Mouse (Mus musculus) liver, embryonic 14.5 days (tissue): Measurements from ENCODE around the gene Map2k5.

ENCODE experiments used
- CTCF ChIP-seq: IDR thresholded peaks from 2 replicates; pipeline ENCODE4 v1.5.1; 2016; ENCODE audit warnings: antibody characterized with exemption, low read depth, control low read depth
- EP300 ChIP-seq: IDR thresholded peaks from 2 replicates; pipeline ENCODE4 v1.6.1; 2016; ENCODE audit warnings: antibody characterized with exemption, low read depth

DNA sequence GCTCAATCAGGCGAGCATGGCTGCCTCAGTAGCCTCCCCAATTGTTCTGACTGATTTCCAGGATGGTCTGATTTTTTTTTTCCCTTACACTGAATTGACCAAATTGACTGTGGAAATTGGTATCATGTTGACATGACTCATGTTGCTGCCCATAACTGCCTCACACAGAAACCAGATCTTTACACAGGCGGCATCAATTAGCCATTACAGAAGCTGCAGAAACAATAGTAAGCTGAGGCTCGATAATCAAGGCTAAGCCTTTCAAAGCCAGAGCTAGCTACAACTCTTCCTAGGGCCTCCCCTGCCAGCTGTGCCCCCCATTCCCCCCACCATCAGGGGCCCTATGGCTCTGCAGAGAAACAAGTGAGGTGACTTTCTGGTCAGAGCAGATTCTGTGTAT, 107.9 kb downstream of the Map2k5 start:
- TF ChIP-seq CTCF (no peak), EP300 (no peak)
